ENCODE assay signal across 19 mouse cellular contexts in the genomic region with DNA sequence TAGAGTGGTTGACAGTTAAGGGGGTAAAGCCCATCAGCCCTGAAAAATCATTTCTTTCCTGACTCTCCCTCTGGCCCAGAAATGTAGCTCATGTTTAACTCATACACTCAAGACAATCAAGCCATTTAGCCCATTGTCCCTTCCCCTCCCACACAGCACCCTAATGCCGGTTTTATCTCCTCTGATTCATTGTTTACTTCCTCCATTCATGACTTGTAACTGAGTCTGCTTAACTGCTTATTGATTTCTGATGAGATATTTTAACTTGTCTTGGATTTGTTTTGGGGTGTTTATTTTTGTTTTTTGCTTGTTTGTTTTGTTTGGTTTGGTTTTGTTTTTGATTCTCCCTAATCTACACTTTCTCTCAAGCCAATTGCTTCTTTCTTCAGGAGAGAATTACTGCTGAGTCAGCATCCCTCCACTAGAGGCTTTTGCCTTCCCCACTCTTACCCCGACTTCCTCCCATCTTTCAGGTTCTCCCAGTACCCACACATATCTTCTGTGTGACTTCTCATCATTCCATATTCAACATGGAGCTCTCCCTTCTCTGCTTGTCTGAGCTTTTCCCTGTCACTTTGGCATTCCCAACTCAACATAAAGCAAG. TPM values are rescaled to one million over a fixed set of nuclear protein-coding genes. Genes with fewer than 3 reads are reported as not detected.
"Had no signal": no experiment of that assay in that cellular context is flagged by ENCODE, and none has a peak within 500 bp of the region (broad histone marks: within the 10 kb centered on the region; RNA-seq: fewer than 3 reads in every experiment).

No protein-coding gene starts in this region.

- ATAC-seq: midbrain, embryonic 15.5 days had no signal

- H3K4me3 ChIP-seq: left cerebral cortex, adult 2 months; liver, embryonic 13.5 days; midbrain, embryonic 15.5 days; neural tube, embryonic 13.5 days; stomach, embryonic 15.5 days had no signal

- H3K27ac ChIP-seq: left cerebral cortex, adult 2 months; liver, embryonic 13.5 days; midbrain, embryonic 15.5 days; neural tube, embryonic 13.5 days; stomach, embryonic 15.5 days had no signal

- H3K4me2 ChIP-seq: liver, embryonic 13.5 days; midbrain, embryonic 11.5 days; midbrain, embryonic 15.5 days; neural tube, embryonic 13.5 days; stomach, embryonic 15.5 days had no signal

- H3K27me3 ChIP-seq: liver, embryonic 13.5 days; midbrain, embryonic 15.5 days; neural tube, embryonic 13.5 days; stomach, embryonic 15.5 days had no signal

- H3K9me3 ChIP-seq: liver, embryonic 13.5 days; midbrain, embryonic 15.5 days; neural tube, embryonic 13.5 days; stomach, embryonic 15.5 days had no signal

- DNase-seq: kidney, adult 11 months; kidney, adult 8-10 months; kidney, postnatal 10 days; kidney, postnatal 36 days; layer of hippocampus, postnatal 36 days; liver, embryonic 13.5 days; lung, adult 2 months; lung, postnatal 14 days; lung, postnatal 4 days; retina, postnatal 1 day; right cerebral cortex, postnatal 25 days; spleen, adult 18-20 months; thymus, postnatal 25 days had no signal

- H3K36me3 ChIP-seq: liver, embryonic 13.5 days; midbrain, embryonic 15.5 days; neural tube, embryonic 13.5 days; stomach, embryonic 15.5 days had no signal

- H3K9ac ChIP-seq: liver, embryonic 13.5 days; midbrain, embryonic 15.5 days; neural tube, embryonic 13.5 days; stomach, embryonic 15.5 days had no signal

RNA-seq across cellular contexts. Expression of a gene that starts 2.2 kb away (rescaled TPM):
- total RNA-seq: neutrophil, adult 5-6 weeks had no signal
- polyA plus RNA-seq: neural tube, embryonic 13.5 days had no signal
